Mouse (Mus musculus) kidney, adult 2 months (tissue): Measurements from ENCODE around the gene Lypd4.

Experiments used
- CTCF ChIP-seq: fragments of 200-500 bp; conservative IDR thresholded peaks from 2 replicates; pipeline ENCODE4 v1.5.1; 2011; ENCODE audit warnings: low read depth, mild to moderate bottlenecking, control low read depth, low read length, moderate library complexity, mixed read lengths; ENCODE audit not compliant: insufficient read depth, insufficient read length
- POLR2A ChIP-seq: fragments of 200-500 bp; IDR thresholded peaks from one replicate; pipeline ENCODE4 v1.6.1; 2011; ENCODE audit warnings: low read depth, low read length, control low read depth

DNA sequence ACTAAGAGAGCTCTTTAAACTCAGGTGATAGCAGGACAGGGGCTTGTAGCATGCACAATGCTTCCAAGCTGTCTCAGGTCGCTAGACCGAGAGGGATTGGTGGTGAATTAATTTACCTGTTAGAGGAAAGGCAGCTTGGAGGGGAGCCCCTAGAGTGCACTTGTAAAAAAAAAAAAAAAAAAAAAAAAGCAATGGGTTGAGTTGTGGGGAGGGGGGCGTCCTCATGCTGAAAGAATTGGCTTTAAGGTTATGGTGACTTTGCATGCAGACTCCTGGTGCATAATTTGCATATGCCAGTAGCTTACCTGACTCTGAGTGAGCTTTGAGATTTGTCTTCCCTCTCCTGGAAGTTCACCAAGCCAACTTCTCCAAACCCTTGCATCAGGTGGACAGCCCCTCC is 29.4 kb downstream of the Lypd4 start:
- TF ChIP-seq CTCF (no peak), POLR2A (no peak)
